Mouse (Mus musculus) embryonic facial prominence, embryonic 11.5 days (tissue): ENCODE measurements around the gene Slc4a3. TPM values are rescaled to one million over a fixed set of nuclear protein-coding genes. Genes with fewer than 3 reads are reported as not detected.

Source experiments
- ATAC-seq: fragments of 200-750 bp; cut with Nextera tagmentation; replicated peaks from 2 replicates; pipeline ENCODE4 v1.8.0; 2017; ENCODE audit warnings: low read depth; ENCODE audit not compliant: insufficient number of reproducible peaks, low FRiP score, low TSS enrichment
- DNase-seq: peaks from one replicate; pipeline ENCODE4 v3.0.0-alpha.2; 2015; ENCODE audit warnings: low spot score
- H3K27ac ChIP-seq: fragments of 300-500 bp; sonication (generic); replicated peaks from 2 replicates; pipeline ENCODE4 v1.5.1; 2014; ENCODE audit warnings: mild to moderate bottlenecking, low read depth, low read length, control low read depth
- H3K27me3 ChIP-seq: fragments of 300-500 bp; sonication (generic); 2 replicates; pipeline ENCODE4 v1.6.1; 2014; ENCODE audit warnings: mild to moderate bottlenecking, low read length, moderate library complexity, mixed read lengths; ENCODE audit not compliant: control insufficient read depth, insufficient read depth
- H3K36me3 ChIP-seq: fragments of 300-500 bp; sonication (generic); replicated peaks from 2 replicates; pipeline ENCODE4 v1.6.1; 2014; ENCODE audit warnings: low read depth, mild to moderate bottlenecking, low read length, moderate library complexity, mixed read lengths; ENCODE audit not compliant: control insufficient read depth, insufficient read depth
- H3K4me1 ChIP-seq: fragments of 300-500 bp; sonication (generic); 2 replicates; pipeline ENCODE4 v1.6.1; 2014; ENCODE audit warnings: low read length, mixed read lengths; ENCODE audit not compliant: control insufficient read depth, insufficient read depth
- H3K4me2 ChIP-seq: fragments of 300-500 bp; sonication (generic); 2 replicates; pipeline ENCODE4 v1.6.1; 2014; ENCODE audit warnings: low read depth, mild to moderate bottlenecking, control low read depth, low read length, moderate library complexity
- H3K4me3 ChIP-seq: fragments of 300-500 bp; sonication (generic); 2 replicates; pipeline ENCODE4 v1.5.1; 2014; ENCODE audit warnings: low read depth, low read length, control low read depth
- H3K9ac ChIP-seq: fragments of 300-500 bp; sonication (generic); replicated peaks from 2 replicates; pipeline ENCODE4 v1.6.1; 2014; ENCODE audit warnings: mild to moderate bottlenecking, control low read depth, low read length
- H3K9me3 ChIP-seq: fragments of 300-500 bp; sonication (generic); replicated peaks from 2 replicates; pipeline ENCODE4 v1.6.1; 2016; ENCODE audit warnings: mild to moderate bottlenecking, low read length, inconsistent platforms, mixed read lengths; ENCODE audit not compliant: control insufficient read depth
- WGBS: fragments of 180-500 bp; shearing (Covaris S2); extraction: QIAGEN DNeasy Blood & Tissue Kit; methylation state at CpG from one replicate; pipeline ENCODE4 v1.1.7; 2014; 5-methylcytosine and 5-hydroxymethylcytosine counted together
- polyA plus RNA-seq: library from polyadenylated mRNA; unstranded; fragments of >200 nt; fragmentation: Nextera tagmentation; extraction: Ambion mirVana; gene quantifications from 2 replicates; pipeline ENCODE4 v1.2.1, GENCODE M21; 2014

The Slc4a3 gene
- polyA plus RNA-seq, 1 experiment from 2014 or later = 7.5 TPM

GRCm38 (mm10) chr1:75548083-75548482, 2.0 kb downstream of the Slc4a3 start:
- WGBS = 89% methylated on average over 3 of the region's 3 CpGs
- no peaks in the 10 kb centered on the region for H3K27me3 ChIP-seq

GRCm38 (mm10) chr1:75548871-75549270, 2.8 kb downstream of the Slc4a3 start:
- H3K36me3 ChIP-seq = no peaks in the 10 kb centered on the region; the same call in 1 of the 2 replicates
- H3K9ac ChIP-seq = no peak overlapping the region
- H3K4me3 ChIP-seq = no peak overlapping the region
- no peaks in the 10 kb centered on the region for H3K27me3 ChIP-seq
- H3K4me2 ChIP-seq = no peak overlapping the region
- no peak overlapping the region for H3K27ac ChIP-seq
- H3K9me3 ChIP-seq = no peaks in the 10 kb centered on the region
- ATAC-seq (no peak), DNase-seq (no peak)
- peaks cover 5% of the 10 kb centered on the region; the same call in 1 of the 2 replicates for H3K4me1 ChIP-seq
- WGBS = 91% methylated on average over 17 of the region's 17 CpGs

More at GRCm38 (mm10) chr1:75548083-75548482, 2.0 kb downstream of the Slc4a3 start:
- Histone ChIP-seq H3K4me2 (no peak overlapping the region), H3K36me3 (no peaks in the 10 kb centered on the region; the same call in 1 of the 2 replicates), H3K27ac (no peak overlapping the region), H3K9ac (no peak overlapping the region), H3K4me3 (no peak overlapping the region), H3K9me3 (no peaks in the 10 kb centered on the region), H3K4me1 (peaks cover 5% of the 10 kb centered on the region; the same call in 1 of the 2 replicates)
- DNase-seq (no peak), ATAC-seq (no peak)

GRCm38 (mm10) chr1:75549289-75550279, 3.5 kb downstream of the Slc4a3 start:
- WGBS = 84% methylated on average over 17 of the region's 17 CpGs
- Histone ChIP-seq H3K4me3 (no peak overlapping the region), H3K27ac (no peak overlapping the region), H3K27me3 (no peaks in the 10 kb centered on the region), H3K9me3 (no peaks in the 10 kb centered on the region), H3K4me2 (no peak overlapping the region), H3K4me1 (peaks cover 5% of the 10 kb centered on the region; the same call in 1 of the 2 replicates), H3K36me3 (no peaks in the 10 kb centered on the region; the same call in 1 of the 2 replicates), H3K9ac (no peak overlapping the region)
- DNase-seq = no peak
- ATAC-seq = no peak

GRCm38 (mm10) chr1:75550586-75550985, 4.5 kb downstream of the Slc4a3 start:
- Histone ChIP-seq H3K4me2 (no peak overlapping the region), H3K9ac (no peak overlapping the region), H3K9me3 (no peaks in the 10 kb centered on the region), H3K27me3 (no peaks in the 10 kb centered on the region), H3K36me3 (no peaks in the 10 kb centered on the region; the same call in 1 of the 2 replicates), H3K4me3 (no peak overlapping the region), H3K4me1 (peaks cover 5% of the 10 kb centered on the region; the same call in 1 of the 2 replicates), H3K27ac (no peak overlapping the region)
- 89% methylated on average over 15 of the region's 15 CpGs for WGBS
- ATAC-seq (no peak), DNase-seq (no peak)

- Histone ChIP-seq H3K27me3 (no peaks in the 10 kb centered on the region), H3K27ac (no peak overlapping the region), H3K4me3 (no peak overlapping the region), H3K36me3 (no peaks in the 10 kb centered on the region), H3K9ac (no peak overlapping the region), H3K4me1 (peaks cover 6% of the 10 kb centered on the region), H3K4me2 (no peak overlapping the region), H3K9me3 (no peaks in the 10 kb centered on the region)
- WGBS = 89% methylated on average over 7 of the region's 7 CpGs
- DNase-seq (no peak), ATAC-seq (no peak)
These were observed 9.6 kb downstream of the Slc4a3 start for GRCm38 (mm10) chr1:75555680-75556079.

- 90% methylated on average over 9 of the region's 9 CpGs for whole genome bisulfite sequencing
- Histone ChIP-seq H3K4me1 (peaks cover 6% of the 10 kb centered on the region), H3K36me3 (no peaks in the 10 kb centered on the region), H3K27ac (no peak overlapping the region), H3K9me3 (no peaks in the 10 kb centered on the region), H3K9ac (no peak overlapping the region), H3K27me3 (no peaks in the 10 kb centered on the region), H3K4me3 (no peak overlapping the region), H3K4me2 (no peak overlapping the region)
- no peak for ATAC-seq
- DNase-seq = no peak
These were observed 10.2 kb downstream of the Slc4a3 start for GRCm38 (mm10) chr1:75556143-75556781.

GRCm38 (mm10) chr1:75557041-75557440, 11.0 kb downstream of the Slc4a3 start:
- H3K27me3 ChIP-seq = no peaks in the 10 kb centered on the region
- WGBS = 90% methylated on average over 7 of the region's 7 CpGs
- DNase-seq (no peak), ATAC-seq (no peak)
- H3K27ac ChIP-seq = no peak overlapping the region
- H3K4me2 ChIP-seq = no peak overlapping the region
- H3K9ac ChIP-seq = no peak overlapping the region
- H3K9me3 ChIP-seq = no peaks in the 10 kb centered on the region
- H3K36me3 ChIP-seq = no peaks in the 10 kb centered on the region
- H3K4me1 ChIP-seq = peaks cover 6% of the 10 kb centered on the region
- no peak overlapping the region for H3K4me3 ChIP-seq
